Mouse (Mus musculus): ENCODE measurements at regions not wholly inside any gene's neighbourhood (a gene's known extent, or its start where the extent isn't known, plus 50 kb on each side); places are given as distances from the start of the nearest gene placed in this dataset.

GRCm38 (mm10) chr11:8148485-8148825, 515.9 kb downstream of the Tns3 start:
- 90% methylated on average over 5 of the region's 5 CpGs for WGBS
- Histone ChIP-seq H3K9me3 (replicated peaks) (no peaks in the 10 kb centered on the region), H3K27ac (replicated peaks) (no peak overlapping the region), H3K27me3 (ENCODE audit: low read depth, poor library complexity, severe bottlenecking) (peaks cover 48% of the 10 kb centered on the region), H3K36me3 (no peaks in the 10 kb centered on the region), H3K4me3 (no peak overlapping the region), H3K4me1 (peaks cover 16% of the 10 kb centered on the region)
- DNase-seq (ENCODE audit: low spot score), result no peak

- WGBS, result 24% methylated on average over 6 of the region's 6 CpGs
- no peak overlapping the region for H3K4me3 ChIP-seq
- no peaks in the 10 kb centered on the region for H3K36me3 ChIP-seq
- peaks cover 16% of the 10 kb centered on the region for H3K4me1 ChIP-seq
- H3K9me3 ChIP-seq (replicated peaks), result no peaks in the 10 kb centered on the region
- no peak overlapping the region for H3K27ac ChIP-seq (replicated peaks)
- DNase-seq (ENCODE audit: low spot score), result peak; percentile 15
- H3K27me3 ChIP-seq (ENCODE audit: low read depth, poor library complexity, severe bottlenecking), result peaks cover 50% of the 10 kb centered on the region
Measured at GRCm38 (mm10) chr11:8147790-8148484, 516.4 kb downstream of the Tns3 start.

GRCm38 (mm10) chr11:8137366-8137765, 527.0 kb downstream of the Tns3 start:
- no peak overlapping the region for H3K27ac ChIP-seq (replicated peaks)
- H3K4me3 ChIP-seq, result no peak overlapping the region
- H3K36me3 ChIP-seq, result no peaks in the 10 kb centered on the region
- no peaks in the 10 kb centered on the region for H3K27me3 ChIP-seq (ENCODE audit: low read depth, poor library complexity, severe bottlenecking)
- no peaks in the 10 kb centered on the region for H3K4me1 ChIP-seq
- 52% methylated on average over 4 of the region's 4 CpGs for WGBS
- no peak for DNase-seq (ENCODE audit: low spot score)
- H3K9me3 ChIP-seq (replicated peaks), result no peaks in the 10 kb centered on the region

GRCm38 (mm10) chr11:8136666-8137065, 527.7 kb downstream of the Tns3 start:
- H3K36me3 ChIP-seq, result no peaks in the 10 kb centered on the region
- no peak for DNase-seq (ENCODE audit: low spot score)
- WGBS, result 84% methylated on average over 4 of the region's 4 CpGs

DNA sequence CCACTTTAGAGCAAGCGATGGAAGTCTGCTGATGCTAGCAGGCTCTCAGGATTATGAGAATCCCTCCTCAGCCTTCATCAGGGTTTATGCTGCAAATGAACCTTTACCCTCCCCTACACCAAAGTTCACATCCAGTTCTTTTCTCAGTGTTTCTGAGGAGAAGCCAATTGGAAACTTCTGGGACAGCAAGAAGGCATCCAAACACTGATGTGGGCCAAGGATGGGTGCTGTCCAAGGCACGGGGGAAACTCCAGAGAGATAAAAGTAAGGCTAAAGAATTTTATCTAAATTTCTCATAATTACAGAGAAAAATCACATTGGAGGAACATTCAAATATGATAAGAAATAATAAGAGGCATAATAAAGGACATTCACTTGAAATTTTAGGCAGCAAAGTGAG, 555.0 kb downstream of the Tns3 start:
- DNase-seq (ENCODE audit: low spot score), result no peak
- WGBS, result 88% methylated on average over 2 of the region's 2 CpGs
- Histone ChIP-seq H3K27ac (replicated peaks) (no peak overlapping the region), H3K9me3 (replicated peaks) (no peaks in the 10 kb centered on the region), H3K4me3 (no peak overlapping the region), H3K36me3 (no peaks in the 10 kb centered on the region), H3K4me1 (no peaks in the 10 kb centered on the region), H3K27me3 (ENCODE audit: low read depth, poor library complexity, severe bottlenecking) (no peaks in the 10 kb centered on the region)

More at GRCm38 (mm10) chr11:8136666-8137065, 527.7 kb downstream of the Tns3 start:
- Histone ChIP-seq H3K27me3 (ENCODE audit: low read depth, poor library complexity, severe bottlenecking) (no peaks in the 10 kb centered on the region), H3K4me3 (no peak overlapping the region), H3K9me3 (replicated peaks) (no peaks in the 10 kb centered on the region), H3K27ac (replicated peaks) (no peak overlapping the region), H3K4me1 (no peaks in the 10 kb centered on the region)

DNA sequence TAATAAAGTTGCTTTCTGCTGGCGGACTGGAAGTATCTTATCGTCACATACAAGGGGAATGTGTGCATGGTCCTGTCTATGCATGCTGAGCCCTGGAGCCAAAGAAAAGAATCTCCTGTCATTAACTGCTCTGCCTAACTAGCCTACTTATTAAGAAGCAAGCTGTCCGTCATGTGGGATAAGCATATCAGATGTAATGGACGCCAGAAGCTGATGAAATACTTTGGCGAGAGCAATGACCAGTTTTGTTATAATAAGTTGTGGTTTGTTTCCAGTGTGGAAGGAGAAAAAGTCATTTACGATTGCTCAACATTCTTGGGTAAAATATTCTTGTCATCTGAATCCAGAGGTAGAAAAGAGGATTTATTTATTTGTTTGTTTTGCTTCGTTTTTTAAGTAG, 563.2 kb downstream of the Tns3 start:
- 89% methylated on average over 7 of the region's 7 CpGs for WGBS
- no peaks in the 10 kb centered on the region for H3K27me3 ChIP-seq (ENCODE audit: low read depth, poor library complexity, severe bottlenecking)
- DNase-seq (ENCODE audit: low spot score), result no peak
- H3K4me3 ChIP-seq, result no peak overlapping the region
- no peaks in the 10 kb centered on the region for H3K9me3 ChIP-seq (replicated peaks)
- H3K36me3 ChIP-seq, result no peaks in the 10 kb centered on the region
- no peak overlapping the region for H3K27ac ChIP-seq (replicated peaks)
- peaks cover 5% of the 10 kb centered on the region; the same call in 1 of the 2 replicates for H3K4me1 ChIP-seq

- no peak overlapping the region for H3K27ac ChIP-seq (replicated peaks)
- no peaks in the 10 kb centered on the region for H3K4me1 ChIP-seq
- WGBS, result 90% methylated on average over 2 of the region's 2 CpGs
- DNase-seq (ENCODE audit: low spot score), result no peak
- no peaks in the 10 kb centered on the region for H3K27me3 ChIP-seq (ENCODE audit: low read depth, poor library complexity, severe bottlenecking)
- no peaks in the 10 kb centered on the region for H3K36me3 ChIP-seq
- no peak overlapping the region for H3K4me3 ChIP-seq
- H3K9me3 ChIP-seq (replicated peaks), result no peaks in the 10 kb centered on the region
Measured at GRCm38 (mm10) chr11:8084328-8084727, 580.0 kb downstream of the Tns3 start.

DNA sequence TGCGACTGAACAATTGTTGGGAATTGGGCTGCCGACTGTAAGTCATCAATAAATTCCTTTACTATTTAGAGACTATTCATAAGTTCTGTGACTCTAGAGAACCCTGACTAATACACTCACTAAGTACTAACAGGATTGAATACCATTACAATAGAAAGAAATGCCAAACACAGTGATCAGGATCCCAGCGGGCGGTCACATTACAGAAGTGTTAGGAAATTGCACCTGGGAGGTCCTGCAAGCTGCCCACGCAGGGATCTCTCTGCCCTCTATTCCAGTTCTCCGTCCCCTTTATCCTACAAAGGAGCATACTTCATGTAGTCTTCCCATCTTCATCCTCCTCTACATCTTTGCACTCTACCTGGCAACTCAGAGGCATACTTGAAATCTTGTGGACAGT, 581.5 kb downstream of the Tns3 start:
- Histone ChIP-seq H3K4me1 (no peaks in the 10 kb centered on the region), H3K27ac (replicated peaks) (no peak overlapping the region), H3K27me3 (ENCODE audit: low read depth, poor library complexity, severe bottlenecking) (no peaks in the 10 kb centered on the region), H3K4me3 (no peak overlapping the region), H3K36me3 (no peaks in the 10 kb centered on the region), H3K9me3 (replicated peaks) (no peaks in the 10 kb centered on the region)
- no peak for DNase-seq (ENCODE audit: low spot score)
- WGBS, result 84% methylated on average over 5 of the region's 6 CpGs

DNA sequence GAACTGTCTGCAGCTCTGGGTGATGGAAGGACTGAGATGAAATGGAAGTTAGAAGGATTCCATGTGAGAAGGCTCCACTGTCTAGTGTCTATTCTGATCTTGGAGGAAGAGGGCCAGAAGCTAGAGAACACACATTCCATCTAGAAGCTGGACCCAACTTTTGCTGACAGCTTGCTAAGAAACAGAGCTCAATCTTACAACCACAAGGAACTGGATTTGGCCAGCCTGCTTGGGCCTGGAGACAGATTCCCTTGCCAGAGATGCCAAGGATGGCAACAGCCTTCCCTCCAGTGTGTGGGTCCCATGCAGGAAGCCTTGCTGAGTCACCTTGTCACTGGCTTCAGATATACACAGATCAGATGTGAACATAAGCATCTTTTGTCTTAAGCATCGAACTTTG, 591.0 kb downstream of the Tns3 start:
- no peak overlapping the region for H3K27ac ChIP-seq (replicated peaks)
- no peaks in the 10 kb centered on the region for H3K36me3 ChIP-seq
- no peak overlapping the region for H3K4me3 ChIP-seq
- peaks cover 8% of the 10 kb centered on the region for H3K4me1 ChIP-seq
- WGBS, result 90% methylated on average over 1 of the region's 1 CpGs
- no peaks in the 10 kb centered on the region for H3K27me3 ChIP-seq (ENCODE audit: low read depth, poor library complexity, severe bottlenecking)
- no peak for DNase-seq (ENCODE audit: low spot score)
- no peaks in the 10 kb centered on the region for H3K9me3 ChIP-seq (replicated peaks)

- peak; percentile 17 for DNase-seq (ENCODE audit: low spot score)
- Histone ChIP-seq H3K9me3 (replicated peaks) (no peaks in the 10 kb centered on the region), H3K27me3 (ENCODE audit: low read depth, poor library complexity, severe bottlenecking) (no peaks in the 10 kb centered on the region), H3K36me3 (no peaks in the 10 kb centered on the region), H3K4me3 (no peak overlapping the region), H3K4me1 (peaks cover 8% of the 10 kb centered on the region), H3K27ac (replicated peaks) (no peak overlapping the region)
- 26% methylated on average over 3 of the region's 3 CpGs for WGBS
Measured at GRCm38 (mm10) chr11:8068873-8069272, 595.5 kb downstream of the Tns3 start.

DNA sequence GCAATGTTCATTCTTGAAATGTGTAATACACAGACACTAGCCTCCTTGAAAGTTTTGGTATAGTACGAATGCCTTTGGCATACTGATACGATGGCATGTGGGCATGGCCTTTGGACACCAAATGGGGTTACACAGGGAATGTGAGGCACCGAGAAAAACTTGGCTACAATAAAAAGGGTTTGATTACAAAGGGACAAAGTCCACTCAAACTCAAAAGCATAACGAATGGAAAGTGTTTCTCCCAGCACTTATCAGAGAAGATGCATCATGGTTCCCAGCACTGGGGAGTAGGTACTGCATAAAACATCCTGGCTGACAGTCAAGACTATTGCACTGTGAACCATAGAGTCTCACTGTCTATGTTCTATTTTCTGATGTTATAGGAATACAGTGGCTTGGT, 597.0 kb downstream of the Tns3 start:
- Histone ChIP-seq H3K27me3 (ENCODE audit: low read depth, poor library complexity, severe bottlenecking) (no peaks in the 10 kb centered on the region), H3K4me1 (peaks cover 8% of the 10 kb centered on the region), H3K36me3 (no peaks in the 10 kb centered on the region), H3K9me3 (replicated peaks) (no peaks in the 10 kb centered on the region), H3K27ac (replicated peaks) (no peak overlapping the region), H3K4me3 (no peak overlapping the region)
- 91% methylated on average over 4 of the region's 4 CpGs for WGBS
- DNase-seq (ENCODE audit: low spot score), result no peak

GRCm38 (mm10) chr11:8065811-8066210, 598.5 kb downstream of the Tns3 start:
- H3K27me3 ChIP-seq (ENCODE audit: low read depth, poor library complexity, severe bottlenecking), result no peaks in the 10 kb centered on the region
- no peak overlapping the region for H3K27ac ChIP-seq (replicated peaks)
- no peak overlapping the region for H3K4me3 ChIP-seq
- 83% methylated on average over 5 of the region's 5 CpGs for WGBS
- no peak for DNase-seq (ENCODE audit: low spot score)
- H3K4me1 ChIP-seq, result peaks cover 8% of the 10 kb centered on the region
- H3K36me3 ChIP-seq, result no peaks in the 10 kb centered on the region
- H3K9me3 ChIP-seq (replicated peaks), result no peaks in the 10 kb centered on the region

DNA sequence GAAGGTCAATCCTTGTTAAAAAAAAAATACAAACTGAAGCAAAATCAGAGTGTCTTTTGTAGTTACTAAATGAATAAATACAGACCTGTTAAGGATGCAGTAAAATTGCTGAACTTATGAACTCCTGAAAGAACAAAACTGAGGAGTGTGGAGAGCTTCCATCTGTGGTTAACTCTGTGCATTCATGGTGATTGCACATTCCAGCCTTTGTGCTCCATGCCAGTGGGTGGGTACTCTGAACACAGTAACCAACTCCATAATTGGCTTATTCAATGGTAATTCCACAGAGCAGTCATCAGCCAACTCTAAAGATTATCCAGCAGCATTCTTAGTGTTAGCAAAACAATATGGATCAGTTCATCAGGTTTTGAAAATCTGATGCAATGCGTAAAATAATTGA, 599.2 kb downstream of the Tns3 start:
- Histone ChIP-seq H3K4me1 (peaks cover 8% of the 10 kb centered on the region), H3K27ac (replicated peaks) (no peak overlapping the region), H3K36me3 (no peaks in the 10 kb centered on the region), H3K9me3 (replicated peaks) (no peaks in the 10 kb centered on the region), H3K4me3 (no peak overlapping the region), H3K27me3 (ENCODE audit: low read depth, poor library complexity, severe bottlenecking) (no peaks in the 10 kb centered on the region)
- WGBS, result 89% methylated on average over 1 of the region's 1 CpGs
- DNase-seq (ENCODE audit: low spot score), result no peak

DNA sequence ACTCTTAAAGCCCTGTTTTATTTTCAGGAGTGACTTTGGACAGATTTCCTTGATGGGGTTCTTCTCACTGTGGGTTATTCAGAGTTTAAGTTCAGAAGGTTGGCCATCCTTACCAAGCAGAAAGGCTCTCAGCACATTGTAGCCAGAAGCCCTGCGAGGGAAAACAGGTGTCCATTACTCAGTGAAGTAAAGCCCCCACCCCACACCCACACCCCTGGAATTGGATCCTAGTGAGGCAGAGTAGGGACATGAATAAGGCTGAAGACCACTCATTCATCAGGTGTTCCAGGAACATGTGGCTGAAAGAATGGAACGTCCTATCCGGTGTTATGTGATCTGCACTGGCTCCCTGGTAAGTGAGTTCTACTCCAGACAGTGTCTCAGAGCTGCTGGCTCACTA, 602.3 kb downstream of the Tns3 start:
- H3K4me3 ChIP-seq, result no peak overlapping the region
- no peaks in the 10 kb centered on the region for H3K27me3 ChIP-seq (ENCODE audit: low read depth, poor library complexity, severe bottlenecking)
- no peaks in the 10 kb centered on the region for H3K36me3 ChIP-seq
- no peak overlapping the region for H3K27ac ChIP-seq (replicated peaks)
- no peak for DNase-seq (ENCODE audit: low spot score)
- H3K4me1 ChIP-seq, result no peaks in the 10 kb centered on the region
- WGBS, result 90% methylated on average over 3 of the region's 3 CpGs
- H3K9me3 ChIP-seq (replicated peaks), result no peaks in the 10 kb centered on the region

Measured in midbrain, embryonic 10.5 days (tissue).